Mouse (Mus musculus) olfactory bulb, adult 2 months (tissue): ENCODE results near the gene Rap1a.

Source experiments
- CTCF ChIP-seq: fragments of 200-500 bp; IDR thresholded peaks from 2 replicates; pipeline ENCODE4 v1.5.1; 2012; ENCODE audit warnings: low read depth, mild to moderate bottlenecking, low read length, moderate library complexity; ENCODE audit not compliant: insufficient read depth
- POLR2A ChIP-seq: fragments of 200-500 bp; IDR thresholded peaks from 2 replicates; pipeline ENCODE4 v1.6.1; 2012; ENCODE audit warnings: mild to moderate bottlenecking, low read depth, low read length, moderate library complexity; ENCODE audit not compliant: insufficient read depth

DNA sequence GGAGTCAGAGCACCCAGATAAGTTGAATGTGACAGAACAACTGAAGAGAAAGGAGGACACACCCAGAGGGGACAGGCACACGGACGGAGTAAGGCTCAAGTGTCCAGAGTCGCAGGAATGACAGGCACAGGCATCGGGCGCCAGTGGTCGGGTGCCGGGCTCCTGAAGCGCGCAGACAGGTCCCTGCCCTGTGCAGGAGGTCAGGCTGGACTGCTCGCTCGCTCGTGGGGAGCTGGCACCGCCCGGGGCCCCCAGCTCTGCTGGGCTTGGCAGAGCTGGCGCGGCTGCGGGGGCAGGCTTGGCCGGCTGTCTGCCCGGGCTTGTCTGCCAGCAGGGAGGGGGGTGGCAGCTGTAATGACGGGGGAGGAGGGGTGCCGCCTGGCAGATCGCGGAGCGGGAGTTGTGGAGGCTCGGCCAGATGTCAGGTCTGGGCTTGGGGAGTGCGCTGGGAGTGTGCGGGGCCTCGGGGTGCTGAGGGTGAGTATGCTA is 96.0 kb downstream of the Rap1a start:
- TF ChIP-seq CTCF (no peak), POLR2A (no peak)
